Mouse (Mus musculus): Measurements from ENCODE around the gene Arhgap24.

Arhgap24 gene

DNA sequence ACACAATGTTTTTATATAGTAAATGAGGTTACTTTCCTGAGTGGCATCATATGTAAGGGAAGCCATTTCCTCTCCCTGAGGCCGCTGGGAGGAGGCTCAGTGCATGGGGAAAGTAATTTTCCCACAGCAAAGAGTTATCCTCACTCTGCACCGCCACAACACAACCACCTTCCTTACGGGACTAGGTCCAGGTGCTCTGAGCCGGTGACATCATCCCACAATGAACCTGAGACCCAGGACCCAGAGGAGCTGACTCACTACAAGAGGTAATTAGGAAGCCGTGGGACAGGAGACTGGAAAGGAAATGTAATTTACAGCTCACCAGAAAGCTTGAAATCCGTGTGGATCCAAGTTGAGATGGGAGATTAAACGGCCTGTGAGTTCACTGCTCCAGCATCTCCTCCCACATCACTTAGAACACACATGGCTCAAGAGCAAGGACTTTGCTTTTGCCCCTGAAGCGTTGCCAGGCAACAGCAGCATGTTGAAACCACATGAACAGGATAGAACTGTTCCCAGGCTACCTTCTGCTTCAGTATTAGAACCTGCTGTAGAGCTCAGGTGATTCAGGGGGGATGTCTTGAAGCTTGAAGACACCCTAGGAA, 238.3 kb downstream of the Arhgap24 start:
- no peak for TF ChIP-seq GATA4 (IDR thresholded peaks at IDR 0.05; ENCODE audit: insufficient replicate concordance, low read length)

DNA sequence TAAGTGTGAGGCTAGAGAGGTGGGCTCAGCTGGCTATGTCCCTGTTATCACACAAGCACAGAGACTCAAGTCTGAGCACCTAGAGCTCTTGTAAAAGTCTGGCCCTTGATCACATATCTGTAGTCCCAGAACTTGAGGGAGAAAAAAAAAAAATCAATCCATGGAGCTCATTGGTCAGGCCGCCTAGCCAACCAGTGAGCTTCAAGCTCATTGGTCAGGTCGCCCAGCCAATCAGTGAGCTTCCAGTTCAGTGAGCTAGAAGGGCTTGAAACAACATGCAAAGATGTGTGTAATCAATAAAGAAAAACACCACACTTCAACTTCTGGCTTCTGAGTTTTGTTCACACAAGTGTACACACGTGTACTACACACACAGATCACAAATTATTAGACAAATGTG, 242.4 kb downstream of the Arhgap24 start:
- no peak for TF ChIP-seq GATA4 (IDR thresholded peaks at IDR 0.05; ENCODE audit: insufficient replicate concordance, low read length)

DNA sequence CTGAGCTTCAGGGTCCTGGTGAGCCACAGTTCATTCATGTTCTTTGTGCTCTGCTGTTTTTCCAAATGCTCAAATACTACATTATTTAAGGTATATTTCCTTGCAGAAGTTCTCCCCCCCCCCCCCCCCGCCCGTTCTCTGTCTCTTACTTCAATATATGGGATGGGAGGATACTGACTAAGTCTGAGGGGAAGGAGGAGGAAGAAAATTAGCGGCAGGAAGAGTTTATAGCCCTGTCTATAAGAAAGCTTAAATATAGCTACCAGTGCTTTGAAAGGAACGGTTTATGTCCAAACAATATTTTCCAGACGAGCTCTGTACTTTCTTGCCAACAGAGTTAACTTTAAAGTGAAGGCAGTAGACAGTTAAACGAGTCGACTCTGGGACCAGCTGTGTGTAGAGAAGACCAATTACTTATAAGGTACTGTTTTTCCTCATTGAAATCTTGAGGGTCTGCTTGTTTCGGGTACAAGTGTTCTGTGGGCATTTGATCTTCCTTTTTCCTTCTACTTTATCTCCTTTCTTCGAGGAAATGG, 243.7 kb downstream of the Arhgap24 start:
- TF ChIP-seq GATA4 (IDR thresholded peaks at IDR 0.05; ENCODE audit: insufficient replicate concordance, low read length): no peak

DNA sequence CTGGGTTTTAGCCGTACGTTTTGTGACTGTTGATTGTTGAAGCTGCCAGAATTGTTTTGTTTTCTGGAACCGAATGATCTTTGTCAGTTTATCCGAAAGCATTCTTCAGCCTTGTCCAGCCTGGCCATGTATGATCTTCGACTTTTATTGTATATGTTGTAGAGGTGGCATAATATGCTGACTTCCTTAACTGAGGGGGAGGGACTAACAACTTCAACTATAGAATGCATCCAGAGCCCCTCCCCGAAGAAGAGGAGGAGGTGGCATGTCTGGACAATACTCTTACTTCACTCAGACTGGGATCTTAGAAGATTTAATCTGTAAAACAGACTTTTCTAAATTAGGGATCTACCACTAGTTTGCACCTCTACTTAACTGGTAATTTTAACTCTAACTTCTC, 244.2 kb downstream of the Arhgap24 start:
- TF ChIP-seq GATA4 (IDR thresholded peaks at IDR 0.05; ENCODE audit: insufficient replicate concordance, low read length): no peak

DNA sequence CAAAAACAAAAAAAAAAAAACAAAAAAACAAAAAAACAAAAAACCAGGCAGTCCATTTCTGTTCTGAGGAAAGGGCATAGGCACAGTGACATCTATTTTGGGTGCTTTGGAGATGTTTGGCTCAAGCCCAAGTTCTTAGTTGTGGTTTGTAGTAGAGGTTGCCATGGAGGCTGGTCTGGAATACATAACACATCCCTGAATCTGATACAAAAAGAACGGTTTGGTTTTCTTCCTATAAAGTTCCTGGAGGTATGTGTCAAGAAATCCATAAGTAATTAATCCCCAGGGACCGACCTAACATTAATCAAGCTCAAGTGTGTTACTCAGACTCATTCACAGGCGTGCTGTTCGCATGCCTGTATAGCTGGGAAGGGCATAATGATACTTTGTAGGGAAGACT, 245.8 kb downstream of the Arhgap24 start:
- TF ChIP-seq GATA4 (IDR thresholded peaks at IDR 0.05; ENCODE audit: insufficient replicate concordance, low read length): no peak

DNA sequence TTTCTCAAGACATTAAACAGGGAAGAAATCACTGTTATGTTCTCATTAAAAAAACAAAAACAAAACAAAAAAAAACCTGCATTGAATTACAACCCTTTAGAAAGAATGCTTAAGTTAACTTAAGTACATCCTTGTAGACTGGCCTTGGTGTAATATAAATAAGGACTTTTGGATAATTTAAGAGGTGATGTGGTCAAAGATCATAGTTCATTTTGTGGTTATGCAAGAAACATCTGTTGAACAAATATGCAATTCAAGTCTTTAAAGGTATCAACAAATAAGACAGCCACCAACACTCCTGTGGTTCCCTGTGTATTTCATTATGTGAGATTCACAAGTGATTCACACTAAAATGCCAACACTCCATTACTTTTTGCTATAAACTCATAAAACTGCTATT, 247.3 kb downstream of the Arhgap24 start:
- TF ChIP-seq GATA4 (IDR thresholded peaks at IDR 0.05; ENCODE audit: insufficient replicate concordance, low read length): no peak

DNA sequence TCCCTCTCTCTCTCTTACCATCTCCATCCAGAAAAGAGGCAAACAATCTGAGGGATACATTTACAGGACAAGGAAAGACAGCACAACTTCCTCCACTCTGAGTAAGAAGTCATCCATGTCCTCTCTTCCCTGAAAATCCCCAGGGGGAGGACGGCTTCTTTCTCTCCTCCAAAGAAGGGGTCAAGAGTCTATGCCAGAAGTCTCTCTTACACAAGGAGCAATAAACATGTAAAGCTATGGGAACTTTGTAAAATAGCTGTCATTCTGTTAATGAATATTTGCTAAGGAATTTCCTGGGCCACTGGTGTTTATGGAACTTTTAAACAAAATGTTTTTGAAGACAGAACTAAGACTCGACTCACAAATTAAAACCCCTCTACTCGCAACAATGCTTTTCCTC, 248.3 kb downstream of the Arhgap24 start:
- no peak for TF ChIP-seq GATA4 (IDR thresholded peaks at IDR 0.05; ENCODE audit: insufficient replicate concordance, low read length)

DNA sequence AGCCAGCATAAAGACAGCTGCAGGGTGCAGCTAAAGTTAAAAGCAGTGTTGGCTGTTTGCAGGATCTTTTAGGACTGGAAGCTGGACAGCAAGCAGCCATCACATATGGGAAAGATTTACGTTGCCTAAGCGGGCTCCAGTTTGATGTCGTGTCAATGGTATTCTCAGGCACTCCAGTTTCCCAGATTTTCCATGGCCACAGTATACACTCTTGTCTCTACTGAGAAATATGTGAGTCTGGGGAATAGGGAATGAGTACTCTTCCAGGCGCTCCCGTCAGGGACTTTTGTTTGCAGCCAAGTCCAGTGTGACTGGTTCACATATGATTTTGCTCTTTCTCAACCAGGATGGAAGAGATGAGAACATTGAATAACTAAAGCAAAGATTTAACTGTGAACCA, 254.9 kb downstream of the Arhgap24 start:
- no peak for TF ChIP-seq GATA4 (IDR thresholded peaks at IDR 0.05; ENCODE audit: insufficient replicate concordance, low read length)

DNA sequence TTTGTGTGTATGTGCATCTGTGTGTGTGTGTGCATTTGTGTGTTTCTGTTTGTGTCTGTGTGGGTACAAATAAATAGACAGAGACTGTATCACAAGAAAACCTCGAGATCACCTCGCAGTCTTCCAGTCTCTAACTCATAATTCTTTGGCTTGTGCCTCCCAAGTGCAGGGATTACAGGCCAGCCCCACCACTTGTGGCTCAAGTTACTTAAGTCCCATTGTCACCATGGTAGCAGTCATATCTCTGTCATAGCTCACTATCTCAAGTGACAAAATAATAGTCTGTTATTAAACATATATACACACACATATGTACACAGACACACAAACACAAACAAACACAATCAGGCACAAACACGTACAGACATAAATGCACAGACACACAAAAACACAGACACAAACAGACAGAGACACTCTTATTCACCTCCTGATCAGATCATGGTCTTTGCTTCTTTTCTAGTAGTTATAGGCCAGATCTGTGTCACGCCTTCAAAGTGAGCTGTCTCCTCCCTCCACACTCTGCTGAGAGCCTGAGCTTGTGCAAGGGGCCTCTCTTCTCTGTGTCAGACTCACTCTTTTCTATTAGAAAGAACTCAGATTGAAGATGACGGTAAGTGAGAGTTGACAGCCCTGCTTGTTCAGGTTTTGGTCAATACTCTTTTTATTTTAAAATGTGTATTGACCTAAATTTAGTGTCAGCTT, 261.5 kb downstream of the Arhgap24 start:
- no peak for TF ChIP-seq GATA4 (IDR thresholded peaks at IDR 0.05; ENCODE audit: insufficient replicate concordance, low read length)

DNA sequence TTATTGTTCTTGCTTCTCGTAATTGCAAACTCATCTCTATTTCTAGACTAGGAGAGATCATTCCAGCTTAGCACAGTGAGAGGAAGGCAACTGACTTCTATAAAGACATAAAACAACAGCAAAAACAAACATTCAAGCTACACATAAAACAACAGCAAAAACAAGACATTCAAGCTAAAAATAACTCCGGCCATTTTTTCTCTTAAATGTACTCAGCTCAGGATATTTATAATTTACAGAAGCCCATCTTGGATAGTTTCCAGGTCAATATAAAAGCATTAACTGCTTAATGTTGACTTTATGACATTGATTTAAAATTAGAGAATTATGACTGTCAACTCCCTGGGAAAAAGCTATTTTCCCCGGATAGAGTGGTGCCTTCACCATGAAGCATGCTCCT, 262.2 kb downstream of the Arhgap24 start:
- no peak for TF ChIP-seq GATA4 (IDR thresholded peaks at IDR 0.05; ENCODE audit: insufficient replicate concordance, low read length)

DNA sequence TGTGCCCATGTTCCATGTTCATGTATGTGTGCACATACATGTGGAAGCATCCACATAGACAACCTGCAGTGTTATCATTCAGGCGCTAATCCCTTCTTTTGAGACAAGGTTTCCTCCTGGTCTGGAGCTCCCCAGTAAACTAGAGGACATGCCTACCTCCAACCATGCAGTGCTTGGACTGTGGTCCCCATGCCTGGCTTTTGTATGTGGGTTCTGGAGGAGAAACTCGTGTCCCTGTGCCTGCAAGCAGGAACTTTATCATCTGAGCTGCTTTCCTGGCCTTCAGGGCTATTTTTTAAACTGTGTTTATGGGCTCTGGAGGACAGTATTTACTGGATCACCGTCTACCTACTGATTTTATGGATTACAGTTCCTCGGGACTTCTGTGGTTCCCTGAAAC, 262.9 kb downstream of the Arhgap24 start:
- TF ChIP-seq GATA4 (IDR thresholded peaks at IDR 0.05; ENCODE audit: insufficient replicate concordance, low read length): no peak

DNA sequence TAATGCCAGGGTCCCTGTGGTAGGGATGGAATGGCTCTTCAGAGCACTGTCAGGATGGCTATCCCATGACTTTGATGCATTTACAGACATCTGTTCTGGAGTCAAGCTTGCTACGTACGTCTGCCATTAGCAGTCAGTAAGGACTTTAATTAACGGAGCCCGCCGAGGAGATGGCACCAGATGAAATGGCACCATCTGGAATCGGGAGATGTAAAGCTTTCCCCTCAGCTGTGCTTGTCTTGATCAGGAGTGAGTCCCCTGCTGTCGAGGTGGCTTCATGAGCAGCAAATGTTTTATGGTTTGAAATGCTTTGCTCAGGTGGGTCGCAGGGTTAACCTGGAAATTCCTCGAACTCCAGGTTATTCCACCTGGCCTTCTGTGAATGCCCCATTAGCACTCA, 267.0 kb downstream of the Arhgap24 start:
- TF ChIP-seq GATA4 (IDR thresholded peaks at IDR 0.05; ENCODE audit: insufficient replicate concordance, low read length): no peak

DNA sequence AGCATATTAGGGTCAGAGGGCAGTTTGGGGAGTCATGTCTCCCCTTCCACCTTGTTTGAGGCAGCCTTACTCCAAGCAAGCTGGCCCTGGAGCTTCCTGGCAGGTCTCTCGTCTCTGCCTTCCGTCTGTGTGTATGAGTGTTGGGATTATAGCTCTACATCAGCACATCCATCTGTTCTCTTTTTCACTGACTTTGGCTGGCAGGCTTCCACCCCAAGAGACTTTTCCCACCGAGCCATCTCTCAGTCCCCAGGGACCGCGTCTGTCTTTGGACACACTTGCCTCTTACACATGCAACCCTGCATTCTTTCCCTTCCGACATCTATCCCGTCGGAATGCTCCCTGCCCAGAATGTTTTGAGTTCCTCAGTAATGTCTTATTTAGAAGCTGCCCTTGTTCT, 267.8 kb downstream of the Arhgap24 start:
- TF ChIP-seq GATA4 (IDR thresholded peaks at IDR 0.05; ENCODE audit: insufficient replicate concordance, low read length): no peak

DNA sequence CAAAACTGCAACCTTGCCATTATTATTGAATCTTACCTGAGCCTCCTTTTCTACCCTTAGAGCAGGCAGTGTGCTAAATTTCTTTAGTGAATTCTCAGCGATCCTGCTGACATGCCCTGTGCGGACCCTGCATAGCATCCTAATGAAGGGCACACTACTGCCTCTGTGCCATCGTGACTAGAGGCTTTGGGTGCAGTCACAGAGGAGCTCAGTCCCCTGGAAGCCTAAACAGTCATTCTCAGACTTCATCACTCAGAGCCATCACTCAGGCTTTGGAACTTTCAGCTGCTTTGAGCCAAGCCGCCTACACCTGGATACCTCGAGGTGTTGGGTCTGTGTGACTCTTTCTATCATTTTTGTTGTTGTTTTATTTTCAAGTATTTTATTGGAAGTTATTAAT, 269.5 kb downstream of the Arhgap24 start:
- TF ChIP-seq GATA4 (IDR thresholded peaks at IDR 0.05; ENCODE audit: insufficient replicate concordance, low read length): no peak

DNA sequence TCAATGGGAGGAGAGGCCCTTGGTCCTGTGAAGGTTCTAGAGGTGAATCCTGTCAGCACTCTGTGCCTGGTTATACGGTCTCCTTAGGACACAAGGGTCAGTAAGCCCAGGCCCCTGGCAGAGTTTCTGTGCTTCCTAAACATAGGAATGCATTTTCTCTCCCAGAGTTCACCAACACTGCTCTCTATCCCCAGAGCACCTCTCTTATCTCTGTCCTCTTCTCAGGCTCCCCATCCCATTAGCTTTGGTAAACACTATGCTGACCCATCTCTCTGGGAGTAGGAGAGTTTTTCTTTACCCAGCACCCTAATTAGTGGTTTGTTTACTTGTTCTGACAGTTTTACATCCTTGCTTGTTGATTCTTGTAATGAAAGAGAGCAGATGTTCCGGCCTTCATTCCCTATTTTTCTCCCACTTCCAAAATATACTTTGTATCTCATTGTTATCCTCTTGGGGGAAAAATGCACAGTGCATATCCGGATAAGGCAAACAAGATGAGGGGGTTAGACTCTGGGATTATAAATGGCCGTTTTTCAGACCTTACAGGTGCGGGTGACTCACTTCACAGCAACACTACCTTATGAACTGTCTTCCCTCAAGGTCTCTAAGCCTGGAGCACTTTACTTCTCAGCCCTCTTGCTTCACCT, 270.6 kb downstream of the Arhgap24 start:
- TF ChIP-seq GATA4 (IDR thresholded peaks at IDR 0.05; ENCODE audit: insufficient replicate concordance, low read length): peak; percentile 69; the same call in 1 of the 2 replicates

DNA sequence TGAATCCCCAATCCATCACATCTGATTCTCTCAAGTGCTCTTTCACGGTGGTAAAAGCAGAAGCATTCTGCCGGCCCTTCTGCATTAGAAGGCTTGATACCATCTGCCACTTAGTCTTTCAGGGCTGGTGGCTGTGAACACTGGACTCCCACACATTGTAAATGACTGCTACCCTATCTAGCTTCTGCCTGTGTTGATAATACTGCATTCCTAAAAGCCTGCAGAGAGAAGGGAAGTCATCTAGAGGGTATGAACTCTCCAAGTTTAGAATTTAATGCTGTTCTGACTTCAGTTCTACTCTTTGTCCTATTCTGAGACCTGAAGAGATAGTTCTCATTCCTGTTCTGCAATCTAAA, 271.1 kb downstream of the Arhgap24 start:
- TF ChIP-seq GATA4 (IDR thresholded peaks at IDR 0.05; ENCODE audit: insufficient replicate concordance, low read length): no peak
